Comparison of ENCODE assay signal across 30 mouse cellular contexts in the genomic region with DNA sequence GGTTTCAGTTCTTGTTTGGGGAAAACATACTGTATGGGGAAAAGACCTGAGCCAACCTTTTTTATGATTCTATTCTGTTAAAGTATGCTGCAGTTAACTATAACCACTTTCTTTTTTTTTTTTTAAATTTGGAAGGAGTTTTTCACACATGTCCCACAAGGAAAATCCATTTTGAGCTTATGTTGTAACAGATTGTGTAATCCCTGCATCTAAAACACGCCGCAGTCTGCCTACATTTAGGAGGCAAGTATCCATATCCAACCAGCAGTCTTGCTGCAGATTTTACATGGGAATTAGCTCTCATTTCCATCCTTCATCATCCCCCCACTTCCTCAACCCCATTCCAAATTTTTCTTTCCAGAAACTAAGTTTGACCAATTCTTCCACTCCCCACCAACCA. TPM values are rescaled to one million over a fixed set of nuclear protein-coding genes. Genes with fewer than 3 reads are reported as not detected.
A peak's percentile ranks its signal among the peaks of the same experiment; 100 is the strongest.
DNase-seq lines count a peak whose midpoint lies in the region; ATAC-seq and TF ChIP-seq lines count a peak whose summit lies in the region.
"Had no signal": no experiment of that assay in that cellular context is flagged by ENCODE, and none has a peak within 500 bp of the region (broad histone marks: within the 10 kb centered on the region; RNA-seq: fewer than 3 reads in every experiment).

No protein-coding gene starts in this region.

- H3K27me3 ChIP-seq in forebrain, embryonic 14.5 days (replicated peaks; ENCODE audit: control insufficient read depth, insufficient read depth, low read length) = no peaks in the 10 kb centered on the region
- H3K27me3 ChIP-seq in forebrain, embryonic 11.5 days (ENCODE audit: control insufficient read depth, insufficient read depth, low read length) = no peaks in the 10 kb centered on the region
- no peaks in the 10 kb centered on the region for H3K27me3 ChIP-seq in forebrain, postnatal 0 days (ENCODE audit: insufficient read depth, low read length)
- H3K27me3 ChIP-seq in kidney, embryonic 16.5 days (ENCODE audit: insufficient read depth, low read length) = no peaks in the 10 kb centered on the region
- H3K27me3 ChIP-seq: embryonic facial prominence, embryonic 15.5 days; heart, embryonic 15.5 days; hindbrain, embryonic 13.5 days; kidney, embryonic 15.5 days; limb, embryonic 12.5 days; liver, embryonic 12.5 days; megakaryocyte, embryonic 14.5 days; midbrain, embryonic 13.5 days had no signal

- no peaks in the 10 kb centered on the region for H3K4me1 ChIP-seq in forebrain, embryonic 14.5 days (ENCODE audit: control insufficient read depth, insufficient read depth, low read length)
- H3K4me1 ChIP-seq in forebrain, embryonic 11.5 days (replicated peaks; ENCODE audit: control insufficient read depth, insufficient read depth, low read length) = no peaks in the 10 kb centered on the region
- no peaks in the 10 kb centered on the region for H3K4me1 ChIP-seq in forebrain, postnatal 0 days (ENCODE audit: insufficient read depth)
- H3K4me1 ChIP-seq in kidney, embryonic 16.5 days (ENCODE audit: insufficient read depth, low read length) = no peaks in the 10 kb centered on the region
- H3K4me1 ChIP-seq: embryonic facial prominence, embryonic 15.5 days; heart, embryonic 15.5 days; hindbrain, embryonic 13.5 days; kidney, embryonic 15.5 days; limb, embryonic 12.5 days; liver, embryonic 12.5 days; megakaryocyte, embryonic 14.5 days; midbrain, embryonic 13.5 days had no signal

- H3K4me2 ChIP-seq in forebrain, embryonic 14.5 days (ENCODE audit: low read length) = no peak overlapping the region
- no peak overlapping the region for H3K4me2 ChIP-seq in forebrain, embryonic 11.5 days (ENCODE audit: low read depth, low read length, severe bottlenecking)
- no peak overlapping the region for H3K4me2 ChIP-seq in forebrain, postnatal 0 days (ENCODE audit: low read depth)
- no peak overlapping the region for H3K4me2 ChIP-seq in kidney, embryonic 16.5 days (replicated peaks; ENCODE audit: low read depth, low read length)
- H3K4me2 ChIP-seq: embryonic facial prominence, embryonic 15.5 days; heart, embryonic 15.5 days; hindbrain, embryonic 13.5 days; kidney, embryonic 15.5 days; limb, embryonic 12.5 days; liver, embryonic 12.5 days; midbrain, embryonic 13.5 days had no signal

- no peak overlapping the region for H3K4me3 ChIP-seq in forebrain, embryonic 14.5 days (ENCODE audit: low read depth, low read length)
- no peak overlapping the region for H3K4me3 ChIP-seq in forebrain, embryonic 11.5 days (ENCODE audit: low read depth, low read length)
- no peak overlapping the region for H3K4me3 ChIP-seq in forebrain, postnatal 0 days (ENCODE audit: low read depth, low read length)
- no peak overlapping the region for H3K4me3 ChIP-seq in kidney, embryonic 16.5 days (ENCODE audit: low read length)
- H3K4me3 ChIP-seq: embryonic facial prominence, embryonic 15.5 days; gastrocnemius, adult 2 months; heart, embryonic 15.5 days; hindbrain, embryonic 13.5 days; kidney, embryonic 15.5 days; limb, embryonic 12.5 days; liver, embryonic 12.5 days; megakaryocyte, embryonic 14.5 days; midbrain, embryonic 13.5 days had no signal

- peak; percentile 3; the same call in 1 of the 2 replicates for TF ChIP-seq CTCF in forebrain, postnatal 0 days (IDR thresholded peaks at IDR 0.05; ENCODE audit: low read depth)

- 92% methylated on average over 2 of the region's 2 CpGs for WGBS in forebrain, embryonic 14.5 days
- 95% methylated on average over 2 of the region's 2 CpGs for WGBS in forebrain, embryonic 11.5 days
- 66% methylated on average over 2 of the region's 2 CpGs for WGBS in forebrain, postnatal 0 days
- WGBS in kidney, embryonic 16.5 days = 94% methylated on average over 2 of the region's 2 CpGs

- H3K9ac ChIP-seq in forebrain, embryonic 14.5 days (ENCODE audit: low read length) = no peak overlapping the region
- no peak overlapping the region for H3K9ac ChIP-seq in forebrain, embryonic 11.5 days (ENCODE audit: low read length)
- no peak overlapping the region for H3K9ac ChIP-seq in forebrain, postnatal 0 days
- H3K9ac ChIP-seq in kidney, embryonic 16.5 days (replicated peaks; ENCODE audit: low read length) = no peak overlapping the region
- H3K9ac ChIP-seq: embryonic facial prominence, embryonic 15.5 days; heart, embryonic 15.5 days; hindbrain, embryonic 13.5 days; kidney, embryonic 15.5 days; limb, embryonic 12.5 days; liver, embryonic 12.5 days; midbrain, embryonic 13.5 days had no signal

- DNase-seq in forebrain, embryonic 14.5 days (ENCODE audit: low spot score) = peak; percentile 47
- DNase-seq in forebrain, embryonic 11.5 days (ENCODE audit: low spot score) = no peak
- peak; percentile 64 for DNase-seq in layer of hippocampus, adult 9-11 months
- DNase-seq in layer of hippocampus, postnatal 25 days (ENCODE audit: extremely low spot score in 1 of 2, low spot score in 1 of 2) = no peak
- peak; percentile 84 for DNase-seq in brain, adult 2 months (ENCODE audit: low read depth, low spot score)
- DNase-seq in forebrain, postnatal 0 days = peak; percentile 67
- DNase-seq in thymus, postnatal 0 days (ENCODE audit: low spot score) = no peak
- DNase-seq: adrenal gland, postnatal 36 days; gastrocnemius, adult 2 months; heart, postnatal 36 days; kidney, adult 11 months; kidney, postnatal 4 days; lung, adult 2 months; lung, postnatal 36 days; right cerebral cortex, postnatal 14 days; thymus, postnatal 4 days had no signal

- no peaks in the 10 kb centered on the region for H3K36me3 ChIP-seq in forebrain, embryonic 14.5 days (ENCODE audit: control insufficient read depth, insufficient read depth, low read length)
- H3K36me3 ChIP-seq in forebrain, embryonic 11.5 days (ENCODE audit: control insufficient read depth, insufficient read depth, low read length) = no peaks in the 10 kb centered on the region
- H3K36me3 ChIP-seq in forebrain, postnatal 0 days (ENCODE audit: insufficient read depth) = no peaks in the 10 kb centered on the region
- H3K36me3 ChIP-seq in kidney, embryonic 16.5 days (ENCODE audit: insufficient read depth, low read length) = no peaks in the 10 kb centered on the region
- H3K36me3 ChIP-seq: embryonic facial prominence, embryonic 15.5 days; heart, embryonic 15.5 days; hindbrain, embryonic 13.5 days; kidney, embryonic 15.5 days; limb, embryonic 12.5 days; liver, embryonic 12.5 days; midbrain, embryonic 13.5 days had no signal

- no peak for ATAC-seq in forebrain, embryonic 14.5 days
- ATAC-seq in forebrain, embryonic 11.5 days (replicated peaks; ENCODE audit: low FRiP score) = no peak
- peak; percentile 89 for ATAC-seq in forebrain, postnatal 0 days
- ATAC-seq in kidney, embryonic 16.5 days (ENCODE audit: low FRiP score, low TSS enrichment) = no peak
- ATAC-seq: liver, embryonic 12.5 days; midbrain, embryonic 13.5 days had no signal

- no peak overlapping the region for H3K27ac ChIP-seq in forebrain, embryonic 14.5 days (ENCODE audit: low read depth, low read length)
- no peak overlapping the region for H3K27ac ChIP-seq in forebrain, embryonic 11.5 days (ENCODE audit: low read depth, low read length)
- H3K27ac ChIP-seq in forebrain, postnatal 0 days (ENCODE audit: low read depth, low read length) = no peak overlapping the region
- H3K27ac ChIP-seq in kidney, embryonic 16.5 days (ENCODE audit: low read length) = no peak overlapping the region
- H3K27ac ChIP-seq: embryonic facial prominence, embryonic 15.5 days; gastrocnemius, adult 2 months; heart, embryonic 15.5 days; hindbrain, embryonic 13.5 days; kidney, embryonic 15.5 days; limb, embryonic 12.5 days; liver, embryonic 12.5 days; midbrain, embryonic 13.5 days had no signal

- H3K9me3 ChIP-seq in forebrain, embryonic 14.5 days (replicated peaks; ENCODE audit: control insufficient read depth, low read length) = no peaks in the 10 kb centered on the region
- no peaks in the 10 kb centered on the region for H3K9me3 ChIP-seq in forebrain, embryonic 11.5 days (ENCODE audit: control insufficient read depth, low read length)
- no peaks in the 10 kb centered on the region for H3K9me3 ChIP-seq in forebrain, postnatal 0 days (ENCODE audit: low read length)
- no peaks in the 10 kb centered on the region for H3K9me3 ChIP-seq in kidney, embryonic 16.5 days (ENCODE audit: low read length)
- H3K9me3 ChIP-seq: embryonic facial prominence, embryonic 15.5 days; heart, embryonic 15.5 days; hindbrain, embryonic 13.5 days; kidney, embryonic 15.5 days; liver, embryonic 12.5 days; midbrain, embryonic 13.5 days had no signal

RNA-seq across cellular contexts. Expression of gene 4933415F23Rik, which starts 3.6 kb away (rescaled TPM):
- polyA plus RNA-seq in forebrain, embryonic 14.5 days (2014; fragmentation: Nextera tagmentation; extraction: Ambion mirVana) = 0.16 TPM in 1 of 2 replicates, not detected in the other
- polyA plus RNA-seq in forebrain, embryonic 11.5 days (2014; fragmentation: Nextera tagmentation; extraction: Ambion mirVana) = not detected in 2 replicates
- total RNA-seq in layer of hippocampus, postnatal 25 days (2021) = not detected
- 0.10 TPM in 1 of 2 replicates, not detected in the other for total RNA-seq in forebrain, postnatal 0 days (2014; rRNA removed)
- 0.08 TPM in 1 of 2 replicates, not detected in the other for polyA plus RNA-seq in forebrain, postnatal 0 days (2015; fragmentation: Nextera tagmentation; extraction: Ambion mirVana)
- not detected in 2 replicates for polyA plus RNA-seq in thymus, postnatal 0 days (2015; fragmentation: Nextera tagmentation; extraction: Ambion mirVana)
- not detected in 2 replicates for polyA plus RNA-seq in kidney, embryonic 16.5 days (2015; fragmentation: Nextera tagmentation; extraction: Ambion mirVana)
- total RNA-seq: adrenal gland, postnatal 36 days; heart, postnatal 36 days; left cerebral cortex, adult 18-20 months; monocyte, adult 5-6 weeks; neutrophil, adult 5-6 weeks had no signal
- polyA plus RNA-seq: embryonic facial prominence, embryonic 15.5 days; heart, embryonic 15.5 days; hindbrain, embryonic 13.5 days; kidney, embryonic 15.5 days; limb, embryonic 12.5 days; liver, embryonic 12.5 days; lung, adult 2 months; spleen, adult 2 months; stomach, embryonic 14.5 days had no signal

Comparison
In these comparisons a context has a peak if more than half of its experiments do, and no peak if none do; other contexts are left out.
1. DNase-seq: peak in forebrain, embryonic 14.5 days (single experiment), layer of hippocampus, adult 9-11 months (single experiment), brain, adult 2 months (single experiment) and forebrain, postnatal 0 days (single experiment); none in forebrain, embryonic 11.5 days (single experiment), layer of hippocampus, postnatal 25 days (0 of 2) and thymus, postnatal 0 days (single experiment).